Mouse (Mus musculus): ENCODE data around the gene Ippk.

DNA sequence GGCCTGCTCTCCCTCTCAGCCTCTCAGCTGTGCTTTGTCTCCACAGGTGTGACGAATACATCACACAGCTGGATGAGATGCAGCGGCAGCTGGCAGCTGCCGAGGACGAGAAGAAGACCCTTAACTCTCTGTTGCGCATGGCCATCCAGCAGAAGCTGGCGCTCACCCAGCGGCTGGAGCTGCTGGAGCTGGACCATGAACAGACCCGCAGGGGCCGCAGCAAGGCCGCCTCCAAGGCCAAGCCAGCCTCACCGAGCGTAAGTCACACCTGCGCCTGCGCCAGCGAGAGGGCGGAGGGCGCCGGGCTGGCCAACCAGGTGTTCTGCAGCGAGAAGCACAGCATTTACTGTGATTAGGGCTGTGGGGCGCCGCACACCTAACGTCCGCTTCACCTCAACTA, 38.1 kb upstream of the Ippk start:
- TF ChIP-seq CTCF (IDR thresholded peaks at IDR 0.05; ENCODE audit: low read depth, low read length) (no peak), POLR2A (IDR thresholded peaks at IDR 0.05; ENCODE audit: borderline replicate concordance, low read depth, low read length) (no peak)
